In genomic region chr4:57717354-57717753, GRCm38 (mm10) we compare ENCODE assay signal across 9 mouse cellular contexts. TPM values are rescaled to one million over a fixed set of nuclear protein-coding genes. Genes with fewer than 3 reads are reported as not detected.
DNase-seq lines count a peak whose midpoint lies in the region; ATAC-seq lines count a peak whose summit lies in the region.
"Had no signal": no experiment of that assay in that cellular context is flagged by ENCODE, and none has a peak within 500 bp of the region (broad histone marks: within the 10 kb centered on the region; RNA-seq: fewer than 3 reads in every experiment).

Akap2 (plus strand) TSS chr4:57717657.

- H3K4me2 ChIP-seq in kidney, embryonic 14.5 days (replicated peaks; ENCODE audit: low read depth, low read length), result no peak within 1 kb of the TSS
- no peak within 1 kb of the TSS for H3K4me2 ChIP-seq in heart, embryonic 12.5 days

- no peak for ATAC-seq in kidney, embryonic 14.5 days (ENCODE audit: low FRiP score, low TSS enrichment)
- ATAC-seq in heart, embryonic 12.5 days (ENCODE audit: insufficient number of reproducible peaks, low FRiP score), result no peak

- no peaks in the 10 kb centered on the region for H3K36me3 ChIP-seq in kidney, embryonic 14.5 days (ENCODE audit: control insufficient read depth, insufficient read depth, low read length)
- H3K36me3 ChIP-seq in heart, embryonic 12.5 days, result peaks cover 13% of the 10 kb centered on the region
- H3K36me3 ChIP-seq: G1E had no signal

- intact Hi-C loops in left cerebral cortex, postnatal 14 days (cut with DNase I), result no loop called here

- H3K4me3 ChIP-seq in kidney, embryonic 14.5 days (ENCODE audit: low read length), result no peak within 1 kb of the TSS
- H3K4me3 ChIP-seq in heart, embryonic 12.5 days, result no peak within 1 kb of the TSS

- no peaks in the 10 kb centered on the region for H3K4me1 ChIP-seq in kidney, embryonic 14.5 days (ENCODE audit: control insufficient read depth, insufficient read depth, low read length)
- 0 out of 2 replicates have a peak, but pooled peaks cover 3% of the 10 kb centered on the region for H3K4me1 ChIP-seq in heart, embryonic 12.5 days (replicated peaks)

- 81% methylated on average over 9 of the region's 9 CpGs for WGBS in kidney, embryonic 14.5 days
- 91% methylated on average over 9 of the region's 9 CpGs for WGBS in heart, embryonic 12.5 days

- DNase-seq in kidney, adult 11 months, result no peak
- DNase-seq in adrenal gland, postnatal 36 days, result no peak
- DNase-seq in left cerebral cortex, postnatal 14 days (ENCODE audit: low spot score in 2 of 2), result no peak
- DNase-seq in right cerebral cortex, postnatal 4 days, result no peak
- DNase-seq in thymus, adult 18-20 months, result no peak
- DNase-seq in yolk sac, embryonic 10.5 days (ENCODE audit: low spot score), result no peak

- no peak within 1 kb of the TSS for H3K27ac ChIP-seq in kidney, embryonic 14.5 days (ENCODE audit: low read depth, low read length)
- no peak within 1 kb of the TSS for H3K27ac ChIP-seq in heart, embryonic 12.5 days (ENCODE audit: poor library complexity, severe bottlenecking)

- H3K9me3 ChIP-seq in kidney, embryonic 14.5 days (ENCODE audit: control insufficient read depth, low read length), result no peaks in the 10 kb centered on the region
- no peaks in the 10 kb centered on the region for H3K9me3 ChIP-seq in heart, embryonic 12.5 days (replicated peaks)

- no peak within 1 kb of the TSS for H3K9ac ChIP-seq in kidney, embryonic 14.5 days (ENCODE audit: low read depth, low read length)
- no peak within 1 kb of the TSS for H3K9ac ChIP-seq in heart, embryonic 12.5 days

- no peaks in the 10 kb centered on the region for H3K27me3 ChIP-seq in kidney, embryonic 14.5 days (ENCODE audit: control insufficient read depth, insufficient read depth, low read length)
- no peaks in the 10 kb centered on the region for H3K27me3 ChIP-seq in heart, embryonic 12.5 days (replicated peaks)

RNA-seq across cellular contexts. Expression of gene Akap2, which starts in this region (rescaled TPM):
- polyA plus RNA-seq in kidney, embryonic 14.5 days (2014; fragmentation: Nextera tagmentation; extraction: Ambion mirVana), result 17.1 and 24.0 TPM in 2 replicates
- 100 to 1,000 TPM; 156 to 161 TPM for total RNA-seq in adrenal gland, postnatal 36 days (2021)
- 50.1 and 50.3 TPM in 2 replicates for polyA plus RNA-seq in heart, embryonic 12.5 days (2016; fragmentation: Nextera tagmentation; extraction: Ambion mirVana)
- 10 to 100 TPM; 34.4 to 39.5 TPM for total RNA-seq in left cerebral cortex, postnatal 14 days (2021)
- polyA plus RNA-seq: G1E had no signal
